Mouse (Mus musculus) heart, embryonic 16.5 days (tissue): ENCODE results near the gene Spata19. TPM values are rescaled to one million over a fixed set of nuclear protein-coding genes. Genes with fewer than 3 reads are reported as not detected.

Source experiments
- ATAC-seq: fragments of 200-750 bp; cut with Nextera tagmentation; replicated peaks from 2 replicates; pipeline ENCODE4 v1.8.0; 2017; ENCODE audit warnings: moderate number of reproducible peaks; ENCODE audit not compliant: insufficient read depth, low FRiP score; ENCODE audit errors: extremely low read depth
- H3K27ac ChIP-seq: fragments of 300-500 bp; sonication (generic); 2 replicates; pipeline ENCODE4 v1.5.1; 2014; ENCODE audit warnings: mild to moderate bottlenecking, low read length, control low read depth, moderate library complexity
- H3K27me3 ChIP-seq: fragments of 300-500 bp; sonication (generic); 2 replicates; pipeline ENCODE4 v1.6.1; 2014; ENCODE audit warnings: low read length, mixed read lengths; ENCODE audit not compliant: control insufficient read depth, insufficient read depth
- H3K36me3 ChIP-seq: fragments of 300-500 bp; sonication (generic); 2 replicates; pipeline ENCODE4 v1.6.1; 2014; ENCODE audit not compliant: control insufficient read depth, insufficient read depth
- H3K4me1 ChIP-seq: fragments of 300-500 bp; sonication (generic); 2 replicates; pipeline ENCODE4 v1.6.1; 2014; ENCODE audit warnings: low read length, mixed read lengths; ENCODE audit not compliant: control insufficient read depth, insufficient read depth
- H3K4me2 ChIP-seq: fragments of 300-500 bp; sonication (generic); 2 replicates; pipeline ENCODE4 v1.6.1; 2014; ENCODE audit warnings: low read depth, mild to moderate bottlenecking, control low read depth, low read length
- H3K4me3 ChIP-seq: fragments of 300-500 bp; sonication (generic); 2 replicates; pipeline ENCODE4 v1.5.1; 2014; ENCODE audit warnings: mild to moderate bottlenecking, control low read depth, low read length
- H3K9ac ChIP-seq: fragments of 300-500 bp; sonication (generic); 2 replicates; pipeline ENCODE4 v1.6.1; 2014; ENCODE audit warnings: low read length, control low read depth
- H3K9me3 ChIP-seq: fragments of 300-500 bp; sonication (generic); replicated peaks from 2 replicates; pipeline ENCODE4 v1.6.1; 2016; ENCODE audit warnings: low read length; ENCODE audit not compliant: control insufficient read depth
- WGBS: fragments of 180-500 bp; shearing (Covaris S2); extraction: QIAGEN DNeasy Blood & Tissue Kit; methylation state at CpG from one replicate; pipeline ENCODE4 v1.1.7; 2014; 5-methylcytosine and 5-hydroxymethylcytosine counted together
- polyA plus RNA-seq: library from polyadenylated mRNA; unstranded; fragments of >200 nt; fragmentation: Nextera tagmentation; extraction: Ambion mirVana; gene quantifications from 2 replicates; pipeline ENCODE4 v1.2.1, GENCODE M21; 2015

The Spata19 gene
- polyA plus RNA-seq, 1 experiment from 2014 or later = not detected

GRCm38 (mm10) chr9:27424511-27424910, 27.9 kb downstream of the Spata19 start:
- Histone ChIP-seq H3K36me3 (no peaks in the 10 kb centered on the region), H3K27ac (no peak overlapping the region), H3K27me3 (no peaks in the 10 kb centered on the region), H3K9ac (no peak overlapping the region), H3K9me3 (no peaks in the 10 kb centered on the region), H3K4me1 (no peaks in the 10 kb centered on the region), H3K4me3 (no peak overlapping the region), H3K4me2 (no peak overlapping the region)
- no peak for ATAC-seq
- 58% methylated on average over 4 of the region's 4 CpGs for WGBS

DNA sequence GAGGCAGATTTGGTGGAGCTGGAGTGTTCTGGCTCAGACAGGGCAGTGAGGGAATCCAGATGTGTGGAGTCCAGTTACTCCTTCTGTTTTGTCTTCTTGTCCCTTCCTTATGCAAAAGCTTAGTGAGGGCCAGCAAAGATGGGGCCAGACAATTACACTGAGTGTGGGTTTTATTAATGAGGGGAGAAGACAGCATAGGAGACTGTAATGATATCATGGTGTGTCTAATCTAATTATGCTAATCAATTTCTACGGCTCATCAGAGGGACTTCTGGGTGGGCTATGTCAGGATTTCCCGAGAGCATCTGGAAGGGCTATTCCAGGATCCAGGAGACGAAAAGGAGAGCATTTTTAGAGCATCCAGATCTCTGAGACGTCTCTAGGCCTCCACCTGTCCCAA, 32.0 kb downstream of the Spata19 start:
- Histone ChIP-seq H3K9ac (no peak overlapping the region), H3K4me2 (no peak overlapping the region), H3K27ac (no peak overlapping the region), H3K4me3 (no peak overlapping the region), H3K9me3 (no peaks in the 10 kb centered on the region), H3K36me3 (no peaks in the 10 kb centered on the region), H3K4me1 (no peaks in the 10 kb centered on the region), H3K27me3 (no peaks in the 10 kb centered on the region)
- no peak for ATAC-seq
- WGBS = 53% methylated on average over 4 of the region's 4 CpGs

DNA sequence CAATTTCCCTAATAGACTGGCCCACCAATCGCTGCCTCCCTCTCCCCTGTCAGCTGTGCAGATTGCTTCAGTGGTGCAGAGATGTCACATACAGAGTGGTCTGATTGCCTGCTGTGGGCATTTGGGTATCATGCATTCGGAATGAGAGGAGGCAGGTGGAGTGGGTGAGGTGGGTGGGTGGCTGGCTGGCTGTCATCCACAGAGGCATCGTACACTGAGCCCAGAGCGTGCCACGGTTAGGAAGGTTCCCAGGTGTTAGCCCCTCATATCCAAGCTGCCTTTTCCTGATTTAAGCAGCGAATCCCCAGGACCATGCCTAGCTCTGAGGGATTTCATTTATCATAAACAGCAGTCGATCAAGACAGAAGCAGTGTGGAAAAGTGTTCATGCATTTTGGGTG, 36.7 kb downstream of the Spata19 start:
- Histone ChIP-seq H3K36me3 (no peaks in the 10 kb centered on the region), H3K4me2 (no peak overlapping the region), H3K27me3 (no peaks in the 10 kb centered on the region), H3K9ac (no peak overlapping the region), H3K4me1 (peaks cover 2% of the 10 kb centered on the region; the same call in 1 of the 2 replicates), H3K4me3 (no peak overlapping the region), H3K9me3 (no peaks in the 10 kb centered on the region), H3K27ac (no peak overlapping the region)
- 80% methylated on average over 7 of the region's 7 CpGs for WGBS
- no peak for ATAC-seq

GRCm38 (mm10) chr9:27435936-27436335, 39.3 kb downstream of the Spata19 start:
- ATAC-seq = no peak
- Histone ChIP-seq H3K27ac (no peak overlapping the region), H3K27me3 (no peaks in the 10 kb centered on the region), H3K9ac (no peak overlapping the region), H3K4me3 (no peak overlapping the region), H3K4me1 (peaks cover 2% of the 10 kb centered on the region; the same call in 1 of the 2 replicates), H3K4me2 (no peak overlapping the region), H3K36me3 (no peaks in the 10 kb centered on the region), H3K9me3 (no peaks in the 10 kb centered on the region)
- WGBS = 73% methylated on average over 9 of the region's 9 CpGs

- Histone ChIP-seq H3K36me3 (no peaks in the 10 kb centered on the region), H3K27ac (peak overlapping the region; percentile 36), H3K27me3 (no peaks in the 10 kb centered on the region), H3K4me2 (no peak overlapping the region), H3K9ac (no peak overlapping the region), H3K4me3 (no peak overlapping the region), H3K4me1 (peaks cover 2% of the 10 kb centered on the region; the same call in 1 of the 2 replicates), H3K9me3 (no peaks in the 10 kb centered on the region)
- 45% methylated on average over 7 of the region's 7 CpGs for WGBS
- peak; percentile 37; the same call in 1 of the 2 replicates for ATAC-seq
Measured at GRCm38 (mm10) chr9:27437391-27438061, 40.9 kb downstream of the Spata19 start.

GRCm38 (mm10) chr9:27449780-27450422, 53.3 kb downstream of the Spata19 start:
- H3K27ac ChIP-seq = no peak overlapping the region
- ATAC-seq = no peak
- no peaks in the 10 kb centered on the region for H3K27me3 ChIP-seq
- no peaks in the 10 kb centered on the region for H3K9me3 ChIP-seq
- WGBS = 46% methylated on average over 9 of the region's 9 CpGs
- no peaks in the 10 kb centered on the region for H3K36me3 ChIP-seq
- no peak overlapping the region for H3K4me3 ChIP-seq
- no peak overlapping the region for H3K9ac ChIP-seq
- no peaks in the 10 kb centered on the region for H3K4me1 ChIP-seq
- no peak overlapping the region for H3K4me2 ChIP-seq

Other genes starting within 250 kb of the Spata19 start
- 40.0 and 40.7 TPM in 2 replicates for gene Jam3, start 241.4 kb upstream of the Spata19 start, polyA plus RNA-seq
- 3.5 and 4.0 TPM in 2 replicates for gene Igsf9b, start 97.6 kb upstream of the Spata19 start, polyA plus RNA-seq